Mouse (Mus musculus) hindbrain, embryonic 15.5 days (tissue): ENCODE measurements around the gene Six4. TPM values are rescaled to one million over a fixed set of nuclear protein-coding genes. Genes with fewer than 3 reads are reported as not detected.
A peak's percentile ranks its signal among the peaks of the same experiment; 100 is the strongest.
"Not testable (repeated sequence)": the region's sequence is repeated elsewhere in the genome, so short reads cannot be mapped to it uniquely, and the experiment has no call there.

Experiments used
- ATAC-seq: fragments of 200-750 bp; cut with Nextera tagmentation; 2 replicates; pipeline ENCODE4 v1.8.0; 2017; ENCODE audit warnings: low read depth, moderate number of reproducible peaks, moderate TSS enrichment; ENCODE audit not compliant: low FRiP score
- H3K27ac ChIP-seq: fragments of 300-500 bp; sonication (generic); replicated peaks from 2 replicates; pipeline ENCODE4 v1.5.1; 2015; ENCODE audit warnings: mild to moderate bottlenecking, inconsistent platforms
- H3K27me3 ChIP-seq: fragments of 300-500 bp; sonication (generic); 2 replicates; pipeline ENCODE4 v1.6.1; 2015; ENCODE audit warnings: control low read depth, inconsistent platforms
- H3K36me3 ChIP-seq: fragments of 300-500 bp; sonication (generic); 2 replicates; pipeline ENCODE4 v1.6.1; 2015; ENCODE audit warnings: control low read depth, inconsistent platforms
- H3K4me1 ChIP-seq: fragments of 300-500 bp; sonication (generic); replicated peaks from 2 replicates; pipeline ENCODE4 v1.6.1; 2015; ENCODE audit warnings: control low read depth, inconsistent platforms
- H3K4me2 ChIP-seq: fragments of 300-500 bp; sonication (generic); 2 replicates; pipeline ENCODE4 v1.6.1; 2015; ENCODE audit warnings: moderate library complexity, mild to moderate bottlenecking, inconsistent platforms
- H3K4me3 ChIP-seq: fragments of 300-500 bp; sonication (generic); 2 replicates; pipeline ENCODE4 v1.5.1; 2015; ENCODE audit warnings: mild to moderate bottlenecking, inconsistent platforms
- H3K9ac ChIP-seq: fragments of 300-500 bp; sonication (generic); 2 replicates; pipeline ENCODE4 v1.6.1; 2015; ENCODE audit warnings: inconsistent platforms
- H3K9me3 ChIP-seq: fragments of 300-500 bp; sonication (generic); 2 replicates; pipeline ENCODE4 v1.6.1; 2016; ENCODE audit warnings: control low read depth, inconsistent platforms
- WGBS: fragments of 180-500 bp; shearing (Covaris S2); methylation state at CpG from one replicate; pipeline ENCODE4 v1.1.7; 2015; 5-methylcytosine and 5-hydroxymethylcytosine counted together
- polyA plus RNA-seq: library from polyadenylated mRNA; unstranded; fragments of >200 nt; fragmentation: Nextera tagmentation; extraction: Ambion mirVana; gene quantifications from 2 replicates; pipeline ENCODE4 v1.2.1, GENCODE M21; 2015

The Six4 gene
- polyA plus RNA-seq, 1 experiment from 2014 or later: 0.43 TPM

- H3K9ac ChIP-seq: no peak overlapping the region
- no peak overlapping the region for H3K27ac ChIP-seq
- H3K36me3 ChIP-seq: no peaks in the 10 kb centered on the region
- H3K4me1 ChIP-seq: no peaks in the 10 kb centered on the region
- H3K4me3 ChIP-seq: no peak overlapping the region
- no peaks in the 10 kb centered on the region for H3K27me3 ChIP-seq
- no peak for ATAC-seq
- H3K9me3 ChIP-seq: no peaks in the 10 kb centered on the region
- 89% methylated on average over 4 of the region's 4 CpGs for WGBS
- no peak overlapping the region for H3K4me2 ChIP-seq
Observed at GRCm38 (mm10) chr12:73083773-73084172, 29.5 kb downstream of the Six4 start.

GRCm38 (mm10) chr12:73081828-73082227, 31.4 kb downstream of the Six4 start:
- not testable (repeated sequence) for H3K4me2 ChIP-seq, ATAC-seq, H3K9ac ChIP-seq, H3K4me1 ChIP-seq, H3K9me3 ChIP-seq, H3K36me3 ChIP-seq, H3K27ac ChIP-seq, H3K27me3 ChIP-seq, H3K4me3 ChIP-seq
- WGBS: 93% methylated on average over 4 of the region's 4 CpGs

- Histone ChIP-seq H3K4me3 (no peak overlapping the region), H3K4me2 (no peak overlapping the region), H3K9me3 (no peaks in the 10 kb centered on the region), H3K27ac (no peak overlapping the region), H3K27me3 (peaks cover 22% of the 10 kb centered on the region), H3K36me3 (no peaks in the 10 kb centered on the region), H3K4me1 (no peaks in the 10 kb centered on the region), H3K9ac (no peak overlapping the region)
- WGBS: 64% methylated on average over 9 of the region's 9 CpGs
- no peak for ATAC-seq
Observed at GRCm38 (mm10) chr12:73060805-73061410, 52.3 kb downstream of the Six4 start.

GRCm38 (mm10) chr12:73057492-73057891, 55.8 kb downstream of the Six4 start:
- Histone ChIP-seq H3K36me3 (no peaks in the 10 kb centered on the region), H3K9ac (no peak overlapping the region), H3K27ac (no peak overlapping the region), H3K9me3 (no peaks in the 10 kb centered on the region), H3K4me1 (peaks cover 6% of the 10 kb centered on the region), H3K4me3 (no peak overlapping the region), H3K4me2 (no peak overlapping the region), H3K27me3 (peaks cover 50% of the 10 kb centered on the region)
- ATAC-seq: no peak
- WGBS: 90% methylated on average over 6 of the region's 6 CpGs

- Histone ChIP-seq H3K36me3 (no peaks in the 10 kb centered on the region), H3K27me3 (peaks cover 64% of the 10 kb centered on the region)
- WGBS: 13% methylated on average over 5 of the region's 5 CpGs
Observed at GRCm38 (mm10) chr12:73055451-73055850, 57.8 kb downstream of the Six4 start.

GRCm38 (mm10) chr12:73054576-73055185, 58.6 kb downstream of the Six4 start:
- H3K4me3 ChIP-seq: no peak overlapping the region
- no peak for ATAC-seq
- no peak overlapping the region for H3K4me2 ChIP-seq
- H3K9me3 ChIP-seq: no peaks in the 10 kb centered on the region
- no peaks in the 10 kb centered on the region for H3K36me3 ChIP-seq
- H3K9ac ChIP-seq: no peak overlapping the region
- peaks cover 6% of the 10 kb centered on the region for H3K4me1 ChIP-seq
- peaks cover 70% of the 10 kb centered on the region for H3K27me3 ChIP-seq
- WGBS: 15% methylated on average over 15 of the region's 15 CpGs
- no peak overlapping the region for H3K27ac ChIP-seq

More at GRCm38 (mm10) chr12:73055451-73055850, 57.8 kb downstream of the Six4 start:
- Histone ChIP-seq H3K4me3 (no peak overlapping the region), H3K27ac (no peak overlapping the region), H3K4me2 (no peak overlapping the region), H3K4me1 (peaks cover 6% of the 10 kb centered on the region), H3K9me3 (no peaks in the 10 kb centered on the region), H3K9ac (no peak overlapping the region)
- no peak for ATAC-seq

GRCm38 (mm10) chr12:73053668-73054241, 59.5 kb downstream of the Six4 start, which contains the start of gene Six1:
Gene Six1 (minus strand): TSS chr12:73053887.
- peaks cover 6% of the 10 kb centered on the region for H3K4me1 ChIP-seq
- under 1% methylated on average over 41 of the region's 42 CpGs for WGBS
- H3K27me3 ChIP-seq: peaks cover 79% of the 10 kb centered on the region
- H3K9me3 ChIP-seq: no peaks in the 10 kb centered on the region
- peak within 1 kb of the TSS; percentile 56 for H3K4me2 ChIP-seq
- no peak within 1 kb of the TSS for H3K9ac ChIP-seq
- H3K36me3 ChIP-seq: no peaks in the 10 kb centered on the region
- H3K27ac ChIP-seq: no peak within 1 kb of the TSS
- peak; percentile 59; the same call in 1 of the 2 replicates for ATAC-seq
- H3K4me3 ChIP-seq: peak within 1 kb of the TSS; percentile 37

- Histone ChIP-seq H3K4me3 (peak overlapping the region; percentile 37), H3K27me3 (peaks cover 84% of the 10 kb centered on the region), H3K4me2 (peak overlapping the region; percentile 56), H3K36me3 (no peaks in the 10 kb centered on the region), H3K27ac (no peak overlapping the region), H3K4me1 (peaks cover 6% of the 10 kb centered on the region), H3K9me3 (no peaks in the 10 kb centered on the region), H3K9ac (no peak overlapping the region)
- ATAC-seq: no peak
- WGBS: 2% methylated on average over 34 of the region's 34 CpGs
Observed at GRCm38 (mm10) chr12:73052651-73053591, 60.3 kb downstream of the Six4 start.

GRCm38 (mm10) chr12:73052036-73052650, 61.1 kb downstream of the Six4 start:
- H3K4me1 ChIP-seq: peaks cover 6% of the 10 kb centered on the region
- H3K9ac ChIP-seq: no peak overlapping the region
- no peak overlapping the region for H3K4me2 ChIP-seq
- WGBS: 3% methylated on average over 19 of the region's 19 CpGs
- no peak overlapping the region for H3K4me3 ChIP-seq
- H3K36me3 ChIP-seq: no peaks in the 10 kb centered on the region
- peaks cover 84% of the 10 kb centered on the region for H3K27me3 ChIP-seq
- no peak overlapping the region for H3K27ac ChIP-seq
- H3K9me3 ChIP-seq: no peaks in the 10 kb centered on the region
- ATAC-seq: no peak

- no peak for ATAC-seq
- WGBS: under 1% methylated on average over 15 of the region's 15 CpGs
Observed at GRCm38 (mm10) chr12:73050811-73051580, 62.3 kb downstream of the Six4 start.

GRCm38 (mm10) chr12:73050305-73050704, 63.0 kb downstream of the Six4 start:
- WGBS: under 1% methylated on average over 13 of the region's 13 CpGs
- no peaks in the 10 kb centered on the region for H3K9me3 ChIP-seq
- H3K4me3 ChIP-seq: no peak overlapping the region
- peaks cover 21% of the 10 kb centered on the region for H3K4me1 ChIP-seq
- H3K4me2 ChIP-seq: no peak overlapping the region
- no peak overlapping the region for H3K27ac ChIP-seq
- no peak overlapping the region for H3K9ac ChIP-seq
- peaks cover 85% of the 10 kb centered on the region for H3K27me3 ChIP-seq
- no peak for ATAC-seq
- H3K36me3 ChIP-seq: no peaks in the 10 kb centered on the region

More at GRCm38 (mm10) chr12:73050811-73051580, 62.3 kb downstream of the Six4 start:
- no peaks in the 10 kb centered on the region for H3K36me3 ChIP-seq
- H3K9me3 ChIP-seq: no peaks in the 10 kb centered on the region
- peaks cover 85% of the 10 kb centered on the region for H3K27me3 ChIP-seq
- no peak overlapping the region for H3K4me3 ChIP-seq
- H3K4me1 ChIP-seq: peaks cover 14% of the 10 kb centered on the region
- H3K9ac ChIP-seq: no peak overlapping the region
- no peak overlapping the region for H3K4me2 ChIP-seq
- H3K27ac ChIP-seq: no peak overlapping the region
